Mouse (Mus musculus): ENCODE results near the gene Zc3hav1l. TPM values are rescaled to one million over a fixed set of nuclear protein-coding genes. Genes with fewer than 3 reads are reported as not detected.

The Zc3hav1l gene
- 0.28 and 0.63 TPM in 2 replicates for polyA plus RNA-seq (2012; ENCODE audit: insufficient read depth, insufficient read length, missing spikeins)

DNA sequence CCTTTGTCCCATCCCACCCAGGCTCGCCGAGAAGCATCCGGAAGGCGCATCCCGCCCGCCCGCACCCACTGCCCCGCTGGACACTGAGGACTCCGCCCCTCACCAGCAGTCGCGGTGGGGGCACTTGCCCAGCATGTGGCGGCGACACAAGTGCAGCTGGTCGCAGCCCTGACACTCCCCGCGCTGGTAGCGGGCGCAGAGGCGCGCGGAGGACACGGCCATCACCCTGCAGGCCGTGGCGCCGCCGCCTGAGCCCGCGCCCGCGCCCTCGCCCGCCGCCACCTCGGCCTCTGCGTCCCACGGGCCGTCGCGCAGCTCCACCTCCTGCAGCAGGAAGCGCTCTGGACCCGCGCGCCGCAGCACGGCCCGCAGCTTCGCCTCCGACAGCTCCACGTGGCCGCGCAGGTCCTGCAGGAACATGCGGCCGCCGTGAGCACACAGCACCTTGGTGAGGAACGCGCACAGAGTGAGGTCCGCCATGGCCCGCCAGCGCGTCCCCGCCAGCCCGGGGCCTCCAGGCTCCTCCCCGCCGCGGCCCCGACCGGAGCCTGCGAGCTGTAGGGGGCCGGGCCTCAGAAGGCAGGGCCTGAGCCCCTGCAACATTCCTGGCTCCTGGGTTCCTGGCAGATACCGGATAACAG lies at the start of gene Zc3hav1l:
TSS of gene Zc3hav1l (minus strand) at position 499 of the 641 bp plus-strand sequence.
- Histone ChIP-seq H3K27ac (replicated peaks; ENCODE audit: low read depth, low read length) (no peak within 1 kb of the TSS), H3K4me1 (ENCODE audit: control insufficient read depth, insufficient read depth, insufficient read length, low read length) (0 out of 2 replicates have a peak, but pooled peaks cover 2% of the 10 kb centered on the region), H3K4me3 (ENCODE audit: insufficient read depth, low read depth, low read length) (peak within 1 kb of the TSS; percentile 73)

GRCm38 (mm10) chr6:38347875-38348274 lies 48.8 kb upstream of the Zc3hav1l start:
- Histone ChIP-seq H3K27ac (replicated peaks; ENCODE audit: low read depth, low read length) (no peak overlapping the region), H3K4me1 (ENCODE audit: control insufficient read depth, insufficient read depth, insufficient read length, low read length) (peaks cover 19% of the 10 kb centered on the region), H3K4me3 (ENCODE audit: insufficient read depth, low read depth, low read length) (no peak overlapping the region)

DNA sequence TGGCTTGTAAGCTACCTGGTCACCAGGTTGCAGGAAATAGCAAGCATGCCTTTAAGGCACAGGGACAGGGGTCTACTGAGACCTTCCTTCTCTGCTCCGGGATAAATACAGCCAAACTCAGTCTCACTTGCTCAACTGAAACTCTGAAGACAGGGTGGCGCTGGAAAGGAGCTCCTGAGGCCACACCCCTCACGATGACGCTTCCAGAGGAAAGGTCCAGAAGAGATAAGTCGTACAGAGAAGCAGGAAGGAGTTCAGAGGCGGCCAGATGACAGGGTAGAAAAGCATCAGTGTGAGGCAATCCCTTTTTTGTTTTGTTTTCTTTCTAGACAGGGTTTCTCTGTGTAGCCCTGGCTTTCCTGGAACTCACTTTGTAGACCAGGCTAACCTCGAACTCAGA lies 46.7 kb upstream of the Zc3hav1l start:
- Histone ChIP-seq H3K27ac (replicated peaks; ENCODE audit: low read depth, low read length) (peak overlapping the region; percentile 57; the same call in 1 of the 2 replicates), H3K4me1 (ENCODE audit: control insufficient read depth, insufficient read depth, insufficient read length, low read length) (peaks cover 25% of the 10 kb centered on the region), H3K4me3 (ENCODE audit: insufficient read depth, low read depth, low read length) (no peak overlapping the region)

DNA sequence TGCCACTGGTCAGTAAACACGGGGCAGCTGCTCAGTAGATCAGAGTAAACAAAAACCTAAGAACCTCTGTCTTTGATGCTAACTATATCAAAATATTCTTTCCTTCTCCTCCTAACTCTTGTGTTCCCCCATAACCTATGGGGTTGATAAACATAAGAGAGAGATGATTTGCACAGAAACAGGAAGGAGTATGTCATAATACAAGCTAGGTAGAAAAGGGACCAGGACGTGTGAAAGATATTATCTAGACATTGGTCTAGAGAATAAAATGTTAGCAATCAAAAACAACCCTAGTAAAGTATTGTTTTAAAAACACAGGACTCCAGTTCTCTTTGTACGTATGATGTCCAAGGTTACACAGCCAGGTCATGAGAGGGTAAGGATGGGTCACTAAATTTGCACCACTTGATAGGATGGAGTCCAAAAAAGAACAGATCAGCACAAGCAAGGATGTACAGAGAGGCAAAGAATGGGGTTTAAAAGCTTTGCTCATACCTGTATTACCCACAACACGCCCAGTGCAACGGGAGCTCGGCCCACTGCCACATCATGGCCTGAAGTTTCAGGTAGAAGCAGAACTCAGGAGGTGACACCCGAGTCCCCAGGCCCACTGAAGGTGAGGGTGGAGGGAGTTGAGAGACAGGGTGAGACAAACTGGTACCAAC lies 45.1 kb upstream of the Zc3hav1l start:
- no peak overlapping the region for H3K27ac ChIP-seq (replicated peaks; ENCODE audit: low read depth, low read length)
- H3K4me3 ChIP-seq (ENCODE audit: insufficient read depth, low read depth, low read length): no peak overlapping the region
- H3K4me1 ChIP-seq (ENCODE audit: control insufficient read depth, insufficient read depth, insufficient read length, low read length): peaks cover 25% of the 10 kb centered on the region

- Histone ChIP-seq H3K4me3 (ENCODE audit: insufficient read depth, low read depth, low read length) (no peak overlapping the region), H3K4me1 (ENCODE audit: control insufficient read depth, insufficient read depth, insufficient read length, low read length) (peaks cover 25% of the 10 kb centered on the region), H3K27ac (replicated peaks; ENCODE audit: low read depth, low read length) (0 out of 2 replicates have a peak overlapping the region, but pooled peaks have one; percentile 4)
These were observed 44.5 kb upstream of the Zc3hav1l start for GRCm38 (mm10) chr6:38343581-38343980.

- Histone ChIP-seq H3K27ac (replicated peaks; ENCODE audit: low read depth, low read length) (peak overlapping the region; percentile 32; the same call in 1 of the 2 replicates), H3K4me3 (ENCODE audit: insufficient read depth, low read depth, low read length) (no peak overlapping the region), H3K4me1 (ENCODE audit: control insufficient read depth, insufficient read depth, insufficient read length, low read length) (peaks cover 25% of the 10 kb centered on the region)
These were observed 43.6 kb upstream of the Zc3hav1l start for GRCm38 (mm10) chr6:38342666-38342992.

GRCm38 (mm10) chr6:38341751-38342665 lies 42.9 kb upstream of the Zc3hav1l start:
- Histone ChIP-seq H3K4me1 (ENCODE audit: control insufficient read depth, insufficient read depth, insufficient read length, low read length) (peaks cover 25% of the 10 kb centered on the region), H3K27ac (replicated peaks; ENCODE audit: low read depth, low read length) (peak overlapping the region; percentile 32; the same call in 1 of the 2 replicates), H3K4me3 (ENCODE audit: insufficient read depth, low read depth, low read length) (no peak overlapping the region; the same call in 1 of the 2 replicates)

GRCm38 (mm10) chr6:38339078-38339477 lies 40.0 kb upstream of the Zc3hav1l start:
- Histone ChIP-seq H3K4me3 (ENCODE audit: insufficient read depth, low read depth, low read length) (no peak overlapping the region), H3K27ac (replicated peaks; ENCODE audit: low read depth, low read length) (no peak overlapping the region), H3K4me1 (ENCODE audit: control insufficient read depth, insufficient read depth, insufficient read length, low read length) (peaks cover 15% of the 10 kb centered on the region; the same call in 1 of the 2 replicates)

DNA sequence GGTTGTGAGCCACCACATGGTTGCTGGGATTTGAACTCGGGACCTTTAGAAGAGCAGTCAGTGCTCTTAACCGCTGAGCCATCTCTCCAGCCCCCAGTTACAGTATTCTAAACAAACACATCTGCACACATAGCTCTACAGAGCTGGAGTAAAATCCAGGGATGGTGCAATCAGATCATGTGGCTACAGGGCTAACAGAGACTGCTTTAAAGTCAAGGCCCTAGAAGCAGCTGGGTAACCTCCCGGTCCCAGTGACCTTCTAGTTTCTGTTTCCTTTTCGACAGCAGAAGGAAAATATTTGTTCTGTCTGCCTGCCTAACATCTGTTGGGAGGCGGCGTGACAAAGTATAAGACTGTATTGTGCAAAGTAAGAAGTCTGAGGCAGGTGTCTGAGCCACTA lies 38.9 kb upstream of the Zc3hav1l start:
- Histone ChIP-seq H3K27ac (replicated peaks; ENCODE audit: low read depth, low read length) (no peak overlapping the region), H3K4me3 (ENCODE audit: insufficient read depth, low read depth, low read length) (no peak overlapping the region), H3K4me1 (ENCODE audit: control insufficient read depth, insufficient read depth, insufficient read length, low read length) (peaks cover 10% of the 10 kb centered on the region; the same call in 1 of the 2 replicates)

DNA sequence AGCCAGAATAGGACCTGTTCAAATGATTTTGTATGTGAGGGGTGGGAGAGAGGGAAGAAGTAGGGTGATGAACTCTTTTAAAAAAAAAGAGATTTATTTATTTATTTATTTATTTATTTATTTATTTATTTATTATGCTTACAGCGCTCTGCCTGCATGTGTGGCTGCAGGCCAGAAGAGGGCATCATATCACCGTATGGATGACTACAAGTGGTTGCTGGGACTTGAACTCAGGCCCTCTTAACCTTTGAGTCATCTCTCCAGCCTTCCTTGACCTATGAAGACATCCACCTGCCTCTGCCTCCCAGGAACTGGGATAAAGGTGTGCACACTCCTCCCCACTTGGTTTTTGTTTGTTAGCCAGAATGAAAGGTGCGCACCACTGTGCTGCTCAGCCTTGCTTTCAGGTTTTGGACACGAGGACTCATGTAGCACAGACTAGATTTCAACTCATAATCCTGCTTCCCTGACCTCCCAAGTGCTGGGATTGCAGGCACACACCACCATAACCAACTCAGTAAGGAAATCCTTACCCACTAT lies 38.2 kb upstream of the Zc3hav1l start:
- Histone ChIP-seq H3K4me1 (ENCODE audit: control insufficient read depth, insufficient read depth, insufficient read length, low read length) (peaks cover 6% of the 10 kb centered on the region; the same call in 1 of the 2 replicates), H3K4me3 (ENCODE audit: insufficient read depth, low read depth, low read length) (no peak overlapping the region), H3K27ac (replicated peaks; ENCODE audit: low read depth, low read length) (no peak overlapping the region)

GRCm38 (mm10) chr6:38335264-38335663 lies 36.2 kb upstream of the Zc3hav1l start:
- H3K27ac ChIP-seq (replicated peaks; ENCODE audit: low read depth, low read length): no peak overlapping the region

DNA sequence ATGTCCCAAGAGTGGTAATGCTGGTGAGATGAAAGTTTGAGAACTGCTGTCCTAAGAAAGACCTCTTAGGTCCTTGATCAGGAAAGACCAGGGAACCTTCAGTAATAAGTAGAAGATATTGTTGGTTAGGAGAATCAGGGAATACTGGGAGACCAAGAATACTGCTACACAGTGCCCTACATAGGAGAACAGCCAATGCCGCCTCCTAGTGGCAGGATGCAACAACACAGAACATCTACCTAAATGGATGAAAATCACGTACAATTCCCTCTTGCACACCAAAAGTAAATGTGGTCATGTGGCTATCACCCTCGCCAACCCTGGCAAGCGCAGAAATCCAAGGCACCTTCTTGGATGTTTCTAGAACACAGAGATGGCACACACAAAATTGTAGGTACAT lies 27.5 kb upstream of the Zc3hav1l start:
- Histone ChIP-seq H3K4me3 (ENCODE audit: insufficient read depth, low read depth, low read length) (no peak overlapping the region), H3K4me1 (ENCODE audit: control insufficient read depth, insufficient read depth, insufficient read length, low read length) (no peaks in the 10 kb centered on the region), H3K27ac (replicated peaks; ENCODE audit: low read depth, low read length) (no peak overlapping the region)

More at GRCm38 (mm10) chr6:38335264-38335663, 36.2 kb upstream of the Zc3hav1l start:
- no peak overlapping the region for H3K4me3 ChIP-seq (ENCODE audit: insufficient read depth, low read depth, low read length)
- H3K4me1 ChIP-seq (ENCODE audit: control insufficient read depth, insufficient read depth, insufficient read length, low read length): no peaks in the 10 kb centered on the region

- Histone ChIP-seq H3K27ac (replicated peaks; ENCODE audit: low read depth, low read length) (no peak overlapping the region), H3K4me1 (ENCODE audit: control insufficient read depth, insufficient read depth, insufficient read length, low read length) (no peaks in the 10 kb centered on the region), H3K4me3 (ENCODE audit: insufficient read depth, low read depth, low read length) (no peak overlapping the region)
These were observed 21.6 kb upstream of the Zc3hav1l start for GRCm38 (mm10) chr6:38320621-38321020.

GRCm38 (mm10) chr6:38316050-38316449 lies 17.0 kb upstream of the Zc3hav1l start:
- Histone ChIP-seq H3K4me1 (ENCODE audit: control insufficient read depth, insufficient read depth, insufficient read length, low read length) (no peaks in the 10 kb centered on the region), H3K4me3 (ENCODE audit: insufficient read depth, low read depth, low read length) (no peak overlapping the region)

GRCm38 (mm10) chr6:38309741-38310140 lies 10.7 kb upstream of the Zc3hav1l start:
- no peak overlapping the region for H3K27ac ChIP-seq (replicated peaks; ENCODE audit: low read depth, low read length)
- H3K4me1 ChIP-seq (ENCODE audit: control insufficient read depth, insufficient read depth, insufficient read length, low read length): no peaks in the 10 kb centered on the region
- H3K4me3 ChIP-seq (ENCODE audit: insufficient read depth, low read depth, low read length): no peak overlapping the region

More at GRCm38 (mm10) chr6:38316050-38316449, 17.0 kb upstream of the Zc3hav1l start:
- no peak overlapping the region for H3K27ac ChIP-seq (replicated peaks; ENCODE audit: low read depth, low read length)

All from brown adipose tissue, adult 24 weeks (tissue).